Mouse (Mus musculus) neural tube, embryonic 15.5 days (tissue): ENCODE data around the gene Pip4k2c. TPM values are rescaled to one million over a fixed set of nuclear protein-coding genes. Genes with fewer than 3 reads are reported as not detected.
A peak's percentile ranks its signal among the peaks of the same experiment; 100 is the strongest.

Source experiments
- ATAC-seq: fragments of 200-750 bp; cut with Nextera tagmentation; 2 replicates; pipeline ENCODE4 v1.8.0; 2017; ENCODE audit warnings: mild to moderate bottlenecking, moderate TSS enrichment, moderate library complexity; ENCODE audit not compliant: low FRiP score
- H3K27ac ChIP-seq: fragments of 300-500 bp; sonication (generic); replicated peaks from 2 replicates; pipeline ENCODE4 v1.5.1; 2015; ENCODE audit warnings: mild to moderate bottlenecking, inconsistent platforms
- H3K27me3 ChIP-seq: fragments of 300-500 bp; sonication (generic); replicated peaks from 2 replicates; pipeline ENCODE4 v1.6.1; 2015; ENCODE audit warnings: inconsistent platforms
- H3K36me3 ChIP-seq: fragments of 300-500 bp; sonication (generic); 2 replicates; pipeline ENCODE4 v1.6.1; 2015; ENCODE audit warnings: inconsistent platforms
- H3K4me1 ChIP-seq: fragments of 300-500 bp; sonication (generic); 2 replicates; pipeline ENCODE4 v1.6.1; 2015; ENCODE audit warnings: inconsistent platforms
- H3K4me2 ChIP-seq: fragments of 300-500 bp; sonication (generic); 2 replicates; pipeline ENCODE4 v1.6.1; 2015; ENCODE audit warnings: inconsistent platforms, mild to moderate bottlenecking, moderate library complexity
- H3K4me3 ChIP-seq: fragments of 300-500 bp; sonication (generic); replicated peaks from 2 replicates; pipeline ENCODE4 v1.5.1; 2015; ENCODE audit warnings: mild to moderate bottlenecking, inconsistent platforms
- H3K9ac ChIP-seq: fragments of 300-500 bp; sonication (generic); replicated peaks from 2 replicates; pipeline ENCODE4 v1.6.1; 2015; ENCODE audit warnings: mild to moderate bottlenecking, inconsistent platforms
- H3K9me3 ChIP-seq: fragments of 300-500 bp; sonication (generic); replicated peaks from 2 replicates; pipeline ENCODE4 v1.6.1; 2016; ENCODE audit warnings: inconsistent platforms
- WGBS: fragments of 180-500 bp; shearing (Covaris S2); methylation state at CpG from one replicate; pipeline ENCODE4 v1.1.7; 2015; ENCODE audit warnings: mixed read lengths; 5-methylcytosine and 5-hydroxymethylcytosine counted together
- polyA plus RNA-seq: library from polyadenylated mRNA; unstranded; fragments of >200 nt; fragmentation: Nextera tagmentation; extraction: Ambion mirVana; gene quantifications from 2 replicates; pipeline ENCODE4 v1.2.1, GENCODE M21; 2015

Pip4k2c gene
- polyA plus RNA-seq, 1 experiment from 2014 or later, result 19.8 TPM

DNA sequence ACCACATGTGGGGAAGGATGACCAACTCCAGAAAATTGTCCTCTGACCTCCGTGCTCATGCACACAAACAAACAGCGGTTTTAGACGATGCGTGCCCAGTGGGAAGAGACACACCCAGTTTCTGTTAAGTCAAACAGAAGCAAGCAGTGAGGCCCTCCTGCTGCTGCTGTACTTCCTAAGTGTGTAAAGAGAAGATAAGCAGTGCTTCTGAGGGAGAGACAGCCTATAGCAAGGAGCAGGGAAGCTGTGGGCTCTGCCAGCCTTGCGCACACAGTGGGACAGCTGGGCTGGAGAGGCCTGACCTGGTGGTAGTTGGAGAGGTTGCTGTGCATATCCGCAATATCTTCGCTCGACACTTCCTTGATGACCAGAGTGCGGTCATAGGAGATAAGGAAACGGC is 6.0 kb downstream of the Pip4k2c start:
- Histone ChIP-seq H3K4me3 (no peak overlapping the region), H3K36me3 (peaks cover 62% of the 10 kb centered on the region)
- WGBS, result 92% methylated on average over 10 of the region's 10 CpGs

GRCm38 (mm10) chr10:127204589-127204988 is 6.8 kb downstream of the Pip4k2c start:
- Histone ChIP-seq H3K36me3 (peaks cover 70% of the 10 kb centered on the region), H3K4me2 (no peak overlapping the region), H3K4me1 (peaks cover 4% of the 10 kb centered on the region), H3K4me3 (no peak overlapping the region), H3K9ac (no peak overlapping the region), H3K27me3 (no peaks in the 10 kb centered on the region), H3K27ac (no peak overlapping the region), H3K9me3 (no peaks in the 10 kb centered on the region)
- ATAC-seq, result no peak
- WGBS, result 88% methylated on average over 5 of the region's 5 CpGs

More for the DNA sequence above, 6.0 kb downstream of the Pip4k2c start:
- no peak overlapping the region for H3K4me2 ChIP-seq
- no peaks in the 10 kb centered on the region for H3K27me3 ChIP-seq
- H3K4me1 ChIP-seq, result peaks cover 12% of the 10 kb centered on the region
- H3K9ac ChIP-seq, result no peak overlapping the region
- no peaks in the 10 kb centered on the region for H3K9me3 ChIP-seq
- H3K27ac ChIP-seq, result no peak overlapping the region
- ATAC-seq, result no peak

GRCm38 (mm10) chr10:127203106-127203505 is 8.3 kb downstream of the Pip4k2c start:
- peaks cover 82% of the 10 kb centered on the region for H3K36me3 ChIP-seq
- H3K4me3 ChIP-seq, result no peak overlapping the region
- H3K9ac ChIP-seq, result no peak overlapping the region
- ATAC-seq, result no peak
- H3K9me3 ChIP-seq, result no peaks in the 10 kb centered on the region
- WGBS, result 98% methylated on average over 3 of the region's 3 CpGs
- H3K4me2 ChIP-seq, result no peak overlapping the region
- no peak overlapping the region for H3K27ac ChIP-seq
- no peaks in the 10 kb centered on the region for H3K4me1 ChIP-seq
- H3K27me3 ChIP-seq, result no peaks in the 10 kb centered on the region

DNA sequence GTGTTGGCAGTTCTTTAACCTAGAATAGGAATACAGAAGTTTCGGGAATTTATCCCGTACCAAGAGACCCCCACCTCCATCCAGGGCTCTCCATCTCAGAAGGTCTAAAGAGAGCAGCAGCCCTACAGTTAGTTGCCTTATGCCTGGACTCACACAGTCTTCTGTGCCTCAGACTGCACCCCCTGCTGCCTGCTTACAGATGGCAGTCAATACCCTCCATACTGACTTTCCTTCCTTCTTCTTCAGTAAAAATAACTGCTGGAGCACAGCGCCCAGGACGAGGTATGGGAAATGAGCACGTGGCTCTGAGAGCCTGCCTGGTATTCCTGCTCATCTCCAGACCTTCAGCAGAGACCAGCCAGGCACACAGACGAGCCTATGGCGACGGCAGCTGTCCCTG is 11.1 kb downstream of the Pip4k2c start:
- H3K27me3 ChIP-seq, result no peaks in the 10 kb centered on the region
- H3K4me2 ChIP-seq, result no peak overlapping the region
- peaks cover 11% of the 10 kb centered on the region for H3K4me1 ChIP-seq
- 84% methylated on average over 8 of the region's 8 CpGs for WGBS
- no peak for ATAC-seq
- H3K27ac ChIP-seq, result no peak overlapping the region
- no peak overlapping the region for H3K9ac ChIP-seq
- H3K36me3 ChIP-seq, result peaks cover 64% of the 10 kb centered on the region
- no peaks in the 10 kb centered on the region for H3K9me3 ChIP-seq
- H3K4me3 ChIP-seq, result no peak overlapping the region

DNA sequence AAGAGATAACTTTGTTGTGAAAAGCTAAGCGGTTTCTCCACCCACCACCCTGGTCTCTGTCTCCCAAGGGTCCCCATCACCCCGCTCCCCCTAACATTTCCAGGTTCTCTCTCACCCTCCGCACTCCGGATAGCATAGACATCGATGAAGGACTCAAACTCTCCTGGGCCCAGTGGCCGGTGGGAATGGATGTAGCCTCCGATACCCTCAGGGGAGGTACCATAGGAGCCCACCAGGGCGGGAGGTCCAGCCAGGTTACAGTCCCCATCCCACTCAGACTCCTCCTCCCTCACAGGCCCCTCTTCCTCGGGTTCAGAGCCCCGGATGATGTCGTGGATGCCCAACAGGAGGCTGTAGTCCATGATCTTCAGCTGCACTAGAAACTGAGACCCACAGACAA is 11.9 kb downstream of the Pip4k2c start:
- Histone ChIP-seq H3K27ac (no peak overlapping the region), H3K4me3 (no peak overlapping the region), H3K36me3 (peaks cover 59% of the 10 kb centered on the region), H3K4me1 (peaks cover 17% of the 10 kb centered on the region), H3K9ac (no peak overlapping the region), H3K9me3 (no peaks in the 10 kb centered on the region), H3K4me2 (no peak overlapping the region), H3K27me3 (no peaks in the 10 kb centered on the region)
- no peak for ATAC-seq
- WGBS, result 84% methylated on average over 11 of the region's 11 CpGs

GRCm38 (mm10) chr10:127199068-127199467 is 12.3 kb downstream of the Pip4k2c start:
- Histone ChIP-seq H3K9me3 (no peaks in the 10 kb centered on the region), H3K4me2 (no peak overlapping the region), H3K4me1 (peaks cover 21% of the 10 kb centered on the region), H3K9ac (no peak overlapping the region), H3K36me3 (peaks cover 59% of the 10 kb centered on the region), H3K4me3 (no peak overlapping the region), H3K27me3 (no peaks in the 10 kb centered on the region), H3K27ac (peak overlapping the region; percentile 9; the same call in 1 of the 2 replicates)
- WGBS, result 60% methylated on average over 5 of the region's 5 CpGs
- no peak for ATAC-seq

- Histone ChIP-seq H3K27ac (0 out of 2 replicates have a peak overlapping the region, but pooled peaks have one; percentile 9), H3K4me3 (no peak overlapping the region), H3K9ac (no peak overlapping the region), H3K4me1 (peaks cover 22% of the 10 kb centered on the region), H3K9me3 (no peaks in the 10 kb centered on the region), H3K4me2 (no peak overlapping the region), H3K36me3 (peaks cover 53% of the 10 kb centered on the region), H3K27me3 (no peaks in the 10 kb centered on the region)
- 70% methylated on average over 2 of the region's 2 CpGs for WGBS
- ATAC-seq, result no peak
These were observed 12.9 kb downstream of the Pip4k2c start for GRCm38 (mm10) chr10:127198492-127198891.

DNA sequence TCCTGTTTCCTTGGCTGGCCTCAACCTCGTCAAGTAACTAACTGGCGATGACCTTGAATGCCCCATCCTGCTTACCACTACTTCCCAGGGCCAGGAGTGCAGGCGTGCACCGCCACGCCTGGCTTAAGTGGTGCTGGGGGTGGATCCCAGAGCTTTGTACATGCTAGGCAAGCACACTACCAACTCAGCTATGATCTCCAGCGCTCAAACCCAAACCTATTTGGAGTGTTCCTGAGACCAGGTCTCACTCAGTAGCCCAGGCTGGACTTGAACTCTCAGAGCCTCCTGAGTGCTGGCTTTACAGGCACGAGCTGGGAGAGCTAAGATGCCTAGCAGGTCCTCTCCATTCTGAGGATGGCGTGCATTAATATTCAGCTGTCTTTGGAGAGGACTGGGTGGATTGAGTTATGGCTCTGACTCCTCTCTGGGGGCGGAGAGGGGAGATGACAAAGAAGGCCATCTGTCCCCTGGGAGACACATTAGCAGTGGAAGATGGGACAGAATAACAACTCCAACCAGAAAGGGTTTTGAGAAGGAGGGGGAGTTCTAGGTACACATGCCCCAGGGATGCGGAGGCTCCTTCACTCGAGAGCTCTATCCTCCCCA is 13.8 kb downstream of the Pip4k2c start:
- H3K36me3 ChIP-seq, result peaks cover 53% of the 10 kb centered on the region
- H3K9me3 ChIP-seq, result no peaks in the 10 kb centered on the region
- 71% methylated on average over 11 of the region's 11 CpGs for WGBS
- H3K4me1 ChIP-seq, result peaks cover 31% of the 10 kb centered on the region
- no peaks in the 10 kb centered on the region for H3K27me3 ChIP-seq
- no peak overlapping the region for H3K9ac ChIP-seq
- H3K4me2 ChIP-seq, result no peak overlapping the region
- peak overlapping the region; percentile 34 for H3K27ac ChIP-seq
- no peak for ATAC-seq
- H3K4me3 ChIP-seq, result no peak overlapping the region

- no peak overlapping the region for H3K9ac ChIP-seq
- no peak overlapping the region for H3K4me3 ChIP-seq
- no peak overlapping the region for H3K4me2 ChIP-seq
- H3K27ac ChIP-seq, result peak overlapping the region; percentile 34; the same call in 1 of the 2 replicates
- H3K4me1 ChIP-seq, result peaks cover 35% of the 10 kb centered on the region
- H3K9me3 ChIP-seq, result no peaks in the 10 kb centered on the region
- no peaks in the 10 kb centered on the region for H3K27me3 ChIP-seq
- peaks cover 52% of the 10 kb centered on the region for H3K36me3 ChIP-seq
- WGBS, result 89% methylated on average over 8 of the region's 8 CpGs
- ATAC-seq, result no peak
These were observed 14.3 kb downstream of the Pip4k2c start for GRCm38 (mm10) chr10:127197104-127197503.

GRCm38 (mm10) chr10:127196392-127196791 is 15.0 kb downstream of the Pip4k2c start:
- Histone ChIP-seq H3K4me1 (peaks cover 38% of the 10 kb centered on the region), H3K9me3 (no peaks in the 10 kb centered on the region), H3K27ac (peak overlapping the region; percentile 93), H3K27me3 (no peaks in the 10 kb centered on the region), H3K4me2 (peak overlapping the region; percentile 94), H3K4me3 (peak overlapping the region; percentile 94), H3K9ac (peak overlapping the region; percentile 95), H3K36me3 (peaks cover 51% of the 10 kb centered on the region)
- 8% methylated on average over 5 of the region's 5 CpGs for WGBS
- peak; percentile 60 for ATAC-seq

DNA sequence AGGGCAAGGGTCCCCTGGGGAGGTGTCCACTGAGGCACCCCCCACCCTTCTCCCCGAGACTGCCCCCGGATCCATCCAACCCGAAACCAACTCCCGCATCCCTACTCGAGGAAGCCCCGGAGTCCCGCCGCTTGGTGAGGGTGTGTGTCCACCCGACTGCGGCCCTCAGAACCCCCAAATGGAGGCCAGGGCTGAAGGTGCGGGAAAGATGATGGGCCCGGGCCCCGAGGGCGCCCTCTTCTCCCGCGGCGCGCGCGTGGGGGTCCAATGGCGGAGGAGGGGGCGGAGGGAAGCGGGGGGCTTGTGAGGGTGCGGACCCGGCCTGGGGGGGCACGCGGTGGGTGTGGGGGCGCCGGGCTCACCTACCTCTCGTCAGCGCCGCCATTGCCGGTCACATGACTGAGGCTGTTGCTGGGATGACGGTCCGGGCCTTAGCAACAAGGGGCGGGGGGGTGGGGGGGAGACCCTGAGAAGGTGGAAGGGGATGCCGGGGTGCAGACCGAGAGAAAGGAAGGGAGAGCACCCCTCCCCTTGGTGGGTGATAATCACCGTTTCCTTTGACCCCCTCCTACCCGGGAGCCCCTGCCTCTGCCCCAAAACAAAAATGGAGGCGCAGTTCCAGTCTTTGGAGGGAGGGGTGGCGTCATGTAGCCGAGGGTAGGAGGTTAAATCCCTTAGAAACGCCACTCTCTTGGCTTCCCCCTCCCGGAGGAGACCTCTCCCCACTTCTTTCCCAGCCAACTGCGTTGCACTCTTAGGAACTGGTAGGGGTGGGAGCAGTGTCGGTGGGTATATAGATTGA is 15.9 kb downstream of the Pip4k2c start, which contains the start of gene Dtx3:
Gene Dtx3 (minus strand): TSS at position 401 of the 802 bp plus-strand sequence.
- peaks cover 51% of the 10 kb centered on the region for H3K36me3 ChIP-seq
- ATAC-seq, result peak; percentile 73
- H3K9me3 ChIP-seq, result no peaks in the 10 kb centered on the region
- H3K27me3 ChIP-seq, result no peaks in the 10 kb centered on the region
- H3K4me2 ChIP-seq, result peak within 1 kb of the TSS; percentile 94
- under 1% methylated on average over 28 of the region's 47 CpGs for WGBS
- H3K27ac ChIP-seq, result peak within 1 kb of the TSS; percentile 93
- H3K4me3 ChIP-seq, result peak within 1 kb of the TSS; percentile 94
- H3K9ac ChIP-seq, result peak within 1 kb of the TSS; percentile 95
- H3K4me1 ChIP-seq, result peaks cover 46% of the 10 kb centered on the region
